Mouse (Mus musculus): ENCODE data around the gene Clec2d.

DNA sequence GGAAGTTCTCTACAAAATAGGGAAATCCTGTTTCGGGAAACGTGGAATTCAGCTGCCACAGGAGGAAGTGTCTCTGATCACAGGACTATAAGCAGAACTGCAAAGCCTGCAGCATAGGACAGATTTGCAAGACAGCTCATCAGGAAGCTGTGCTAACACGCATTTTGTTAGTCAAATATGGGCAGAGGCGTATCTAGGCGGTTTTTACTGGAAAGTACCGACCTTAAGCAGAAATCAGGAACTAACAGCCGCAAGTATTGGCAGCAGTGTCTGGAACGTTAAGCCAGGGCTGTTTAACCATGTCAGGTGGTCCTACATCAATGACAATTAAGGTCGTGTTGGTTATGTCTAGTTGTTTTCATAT lies 52.4 kb downstream of the Clec2d start:
- TF ChIP-seq CTCF (IDR thresholded peaks at IDR 0.05; ENCODE audit: insufficient read depth, low read length) (no peak), POLR2A (IDR thresholded peaks at IDR 0.05; ENCODE audit: borderline replicate concordance, extremely low read depth, low read depth, low read length) (0 out of 2 replicates have a peak, but pooled peaks have one; percentile 8)

All from lung, adult 2 months (tissue).